Mouse (Mus musculus) hindbrain, embryonic 10.5 days (tissue): ENCODE measurements around the gene Usp46. TPM values are rescaled to one million over a fixed set of nuclear protein-coding genes. Genes with fewer than 3 reads are reported as not detected.
A peak's percentile ranks its signal among the peaks of the same experiment; 100 is the strongest.

Source experiments
- DNase-seq: peaks from one replicate; pipeline ENCODE4 v3.0.0-alpha.2; 2017; ENCODE audit warnings: low spot score
- H3K27ac ChIP-seq: fragments of 300-500 bp; sonication (generic); 2 replicates; pipeline ENCODE4 v1.5.1; 2016; ENCODE audit warnings: mild to moderate bottlenecking, moderate library complexity
- H3K27me3 ChIP-seq: fragments of 300-500 bp; sonication (generic); 2 replicates; pipeline ENCODE4 v1.6.1; 2016; ENCODE audit warnings: mild to moderate bottlenecking; ENCODE audit not compliant: poor library complexity, insufficient read depth, severe bottlenecking
- H3K36me3 ChIP-seq: fragments of 300-500 bp; sonication (generic); 2 replicates; pipeline ENCODE4 v1.6.1; 2016; ENCODE audit warnings: mild to moderate bottlenecking, moderate library complexity
- H3K4me1 ChIP-seq: fragments of 300-500 bp; sonication (generic); replicated peaks from 2 replicates; pipeline ENCODE4 v1.6.1; 2016; ENCODE audit warnings: mild to moderate bottlenecking
- H3K4me3 ChIP-seq: fragments of 300-500 bp; sonication (generic); 2 replicates; pipeline ENCODE4 v1.5.1; 2016; ENCODE audit warnings: mild to moderate bottlenecking, moderate library complexity
- H3K9me3 ChIP-seq: fragments of 300-500 bp; sonication (generic); 2 replicates; pipeline ENCODE4 v1.6.1; 2016; ENCODE audit warnings: mild to moderate bottlenecking, moderate library complexity
- WGBS: fragments of 180-500 bp; shearing (Covaris S2); methylation state at CpG from one replicate; pipeline ENCODE4 v1.1.7; 2016; 5-methylcytosine and 5-hydroxymethylcytosine counted together
- polyA plus RNA-seq: library from polyadenylated mRNA; unstranded; fragments of >200 nt; fragmentation: Nextera tagmentation; extraction: Ambion mirVana; gene quantifications from 2 replicates; pipeline ENCODE4 v1.2.1, GENCODE M21; 2016

Usp46 gene
- 27.6 and 31.2 TPM in 2 replicates for polyA plus RNA-seq

GRCm38 (mm10) chr5:74067831-74068713 lies at the start of gene Usp46:
Gene Usp46, minus strand, starts transcription at chr5:74068431.
- WGBS = under 1% methylated on average over 89 of the region's 89 CpGs
- peak within 1 kb of the TSS; percentile 99 for H3K27ac ChIP-seq
- peak; percentile 85 for DNase-seq
- H3K4me3 ChIP-seq = peak within 1 kb of the TSS; percentile 86
- H3K36me3 ChIP-seq = no peaks in the 10 kb centered on the region
- H3K9me3 ChIP-seq = no peaks in the 10 kb centered on the region
- H3K4me1 ChIP-seq = peaks cover 40% of the 10 kb centered on the region
- no peaks in the 10 kb centered on the region for H3K27me3 ChIP-seq

DNA sequence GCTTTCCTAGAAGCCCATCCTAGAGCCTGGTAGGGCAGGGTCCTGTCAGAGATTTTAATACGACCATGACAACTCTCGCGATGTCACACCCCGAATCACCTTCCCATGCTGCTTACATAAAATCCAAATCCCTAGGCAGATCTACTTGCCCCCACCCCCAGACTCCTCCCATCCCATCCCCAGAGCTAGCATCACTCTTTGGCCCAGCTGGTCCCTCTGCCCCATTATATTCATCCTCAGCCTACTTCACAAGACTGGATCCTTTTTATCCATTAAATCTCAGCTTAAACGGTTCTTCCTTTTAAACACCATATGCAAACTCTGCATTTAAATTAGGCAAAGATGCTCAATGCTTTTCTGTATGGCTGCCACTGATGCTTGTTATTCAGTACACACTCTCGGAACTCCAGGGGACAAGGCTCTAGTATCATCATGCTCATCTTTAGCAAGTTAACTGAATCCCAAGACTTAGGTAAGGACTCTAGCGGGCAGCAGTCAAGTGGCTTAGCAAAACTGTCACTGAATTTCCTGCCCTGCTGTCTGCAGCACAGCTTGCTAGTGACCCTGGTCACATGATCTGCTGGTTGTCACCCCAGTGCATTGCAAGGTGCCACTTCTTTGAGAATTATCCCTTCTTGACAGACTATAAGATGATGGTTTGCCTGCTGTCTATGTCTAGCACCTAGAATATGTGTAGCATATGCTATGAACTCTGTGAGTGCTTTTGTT lies 45.9 kb upstream of the Usp46 start:
- H3K4me1 ChIP-seq = no peaks in the 10 kb centered on the region
- H3K9me3 ChIP-seq = no peaks in the 10 kb centered on the region
- no peak overlapping the region for H3K4me3 ChIP-seq
- WGBS = 89% methylated on average over 7 of the region's 7 CpGs
- DNase-seq = no peak
- no peaks in the 10 kb centered on the region for H3K36me3 ChIP-seq
- H3K27me3 ChIP-seq = no peaks in the 10 kb centered on the region
- H3K27ac ChIP-seq = no peak overlapping the region

DNA sequence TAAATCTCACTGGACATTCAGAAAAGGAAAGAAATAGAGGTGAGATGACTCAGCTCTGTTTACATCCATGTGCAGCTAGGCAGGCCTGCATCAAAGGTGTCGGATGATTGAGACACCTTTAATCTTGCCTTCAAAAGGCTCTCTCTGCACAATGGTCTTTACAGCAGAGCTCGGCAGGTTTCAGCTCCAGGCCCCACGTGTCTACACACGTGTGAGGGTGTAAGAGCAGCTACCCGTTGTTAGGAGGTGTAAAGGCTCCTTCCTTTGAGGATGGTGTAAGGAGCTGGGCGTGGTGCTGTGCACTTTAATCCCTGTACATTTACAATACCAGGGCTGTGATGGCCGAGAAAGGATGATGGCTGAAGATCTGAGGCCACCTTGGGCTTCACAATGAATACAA lies 37.2 kb upstream of the Usp46 start:
- no peaks in the 10 kb centered on the region; the same call in 1 of the 2 replicates for H3K9me3 ChIP-seq
- H3K4me1 ChIP-seq = no peaks in the 10 kb centered on the region
- no peaks in the 10 kb centered on the region for H3K27me3 ChIP-seq
- H3K36me3 ChIP-seq = no peaks in the 10 kb centered on the region
- H3K4me3 ChIP-seq = no peak overlapping the region
- 76% methylated on average over 7 of the region's 7 CpGs for WGBS
- H3K27ac ChIP-seq = no peak overlapping the region
- no peak for DNase-seq

DNA sequence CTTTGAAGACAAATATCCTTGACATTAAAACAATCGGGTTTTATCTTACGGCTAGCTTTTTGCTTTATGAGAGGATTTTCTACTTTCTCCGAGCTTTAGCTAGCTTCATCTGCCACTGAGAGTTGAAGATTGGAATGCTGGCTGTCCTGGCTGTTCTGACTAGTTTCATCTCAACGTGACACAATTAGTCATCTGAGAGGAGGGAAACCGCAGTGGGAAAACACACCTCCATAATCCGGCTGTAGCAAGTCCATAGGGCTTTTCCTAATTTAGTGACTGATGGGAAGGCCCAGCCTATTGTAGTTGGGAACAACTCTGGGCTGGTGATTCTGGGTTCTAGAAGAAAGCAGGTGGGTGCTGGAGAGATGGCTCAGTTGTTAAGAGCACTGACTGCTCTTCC lies 33.5 kb upstream of the Usp46 start:
- no peaks in the 10 kb centered on the region for H3K27me3 ChIP-seq
- no peaks in the 10 kb centered on the region for H3K4me1 ChIP-seq
- 82% methylated on average over 6 of the region's 6 CpGs for WGBS
- no peak overlapping the region for H3K4me3 ChIP-seq
- DNase-seq = no peak
- no peaks in the 10 kb centered on the region; the same call in 1 of the 2 replicates for H3K9me3 ChIP-seq
- H3K36me3 ChIP-seq = peaks cover 23% of the 10 kb centered on the region
- H3K27ac ChIP-seq = no peak overlapping the region

DNA sequence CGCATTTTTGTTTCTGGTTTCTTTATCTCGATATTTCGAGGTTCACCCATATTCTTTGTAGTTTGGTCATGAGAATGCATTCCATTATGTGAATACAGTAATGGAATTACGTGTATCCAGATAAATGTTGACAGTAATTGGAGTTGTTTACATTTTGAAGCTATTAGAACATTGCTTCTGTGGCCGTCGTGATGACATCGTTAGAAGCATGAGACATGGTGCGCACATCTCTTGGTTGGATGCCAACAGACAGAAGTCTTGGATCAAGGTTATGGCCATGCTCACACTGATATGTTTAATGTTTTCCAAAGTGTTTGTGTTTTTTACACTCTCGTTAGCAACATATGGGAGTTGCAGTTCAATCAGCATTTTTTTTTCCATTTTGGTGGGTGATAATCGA lies 30.8 kb upstream of the Usp46 start:
- Histone ChIP-seq H3K27me3 (no peaks in the 10 kb centered on the region), H3K36me3 (peaks cover 50% of the 10 kb centered on the region), H3K9me3 (no peaks in the 10 kb centered on the region; the same call in 1 of the 2 replicates), H3K27ac (no peak overlapping the region), H3K4me1 (peaks cover 12% of the 10 kb centered on the region), H3K4me3 (no peak overlapping the region)
- WGBS = 95% methylated on average over 10 of the region's 10 CpGs
- DNase-seq = no peak

GRCm38 (mm10) chr5:74097854-74098220 lies 29.6 kb upstream of the Usp46 start:
- peaks cover 52% of the 10 kb centered on the region for H3K36me3 ChIP-seq
- peaks cover 16% of the 10 kb centered on the region for H3K4me1 ChIP-seq
- no peak for DNase-seq
- H3K9me3 ChIP-seq = no peaks in the 10 kb centered on the region
- WGBS = 82% methylated on average over 10 of the region's 10 CpGs
- no peak overlapping the region for H3K27ac ChIP-seq
- no peaks in the 10 kb centered on the region for H3K27me3 ChIP-seq
- no peak overlapping the region for H3K4me3 ChIP-seq

DNA sequence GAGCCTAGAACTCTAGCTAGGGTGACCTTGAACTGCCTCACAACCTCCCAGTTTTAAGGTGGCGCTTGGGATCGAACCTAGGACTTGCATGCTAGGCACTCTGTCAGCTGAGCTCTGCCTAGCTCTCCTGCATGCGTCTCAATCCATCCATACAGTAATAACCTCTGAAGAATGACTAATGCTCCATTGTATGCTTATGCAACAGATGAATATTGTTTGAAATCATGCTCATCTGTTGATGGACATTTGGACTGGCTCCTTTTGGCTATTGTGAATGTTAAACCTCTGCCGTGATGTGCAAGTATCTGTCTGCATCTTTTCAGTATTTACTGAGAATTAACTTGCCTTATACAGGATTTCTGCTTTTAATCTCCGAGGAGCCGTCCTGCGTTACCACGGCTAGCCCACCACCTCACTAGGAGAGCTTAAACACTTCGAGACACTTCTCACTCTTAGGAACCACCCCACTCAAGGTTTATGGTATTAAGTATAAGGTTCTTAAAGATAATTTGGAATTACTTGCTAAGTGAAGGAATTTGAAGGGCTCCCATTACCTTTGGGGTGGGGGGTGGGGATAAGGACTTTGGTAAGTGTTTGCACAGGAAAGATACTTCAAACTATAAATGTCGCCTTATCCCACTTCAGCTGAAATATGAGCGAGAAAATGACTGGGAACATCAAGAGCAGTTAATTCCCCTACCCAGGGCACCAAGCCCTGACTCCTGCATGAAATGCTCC lies 29.1 kb upstream of the Usp46 start:
- WGBS = 94% methylated on average over 11 of the region's 11 CpGs
- DNase-seq = no peak

GRCm38 (mm10) chr5:74096060-74096459 lies 27.8 kb upstream of the Usp46 start:
- WGBS = 96% methylated on average over 1 of the region's 1 CpGs
- Histone ChIP-seq H3K9me3 (no peaks in the 10 kb centered on the region), H3K27me3 (no peaks in the 10 kb centered on the region), H3K4me1 (peaks cover 16% of the 10 kb centered on the region), H3K36me3 (peaks cover 52% of the 10 kb centered on the region), H3K4me3 (no peak overlapping the region), H3K27ac (no peak overlapping the region)
- no peak for DNase-seq

More for the DNA sequence above, 29.1 kb upstream of the Usp46 start:
- Histone ChIP-seq H3K9me3 (no peaks in the 10 kb centered on the region), H3K4me1 (peaks cover 16% of the 10 kb centered on the region), H3K4me3 (no peak overlapping the region), H3K27ac (no peak overlapping the region), H3K36me3 (peaks cover 52% of the 10 kb centered on the region), H3K27me3 (no peaks in the 10 kb centered on the region)

- H3K27me3 ChIP-seq = no peaks in the 10 kb centered on the region
- peaks cover 52% of the 10 kb centered on the region for H3K36me3 ChIP-seq
- H3K9me3 ChIP-seq = no peaks in the 10 kb centered on the region
- WGBS = 88% methylated on average over 2 of the region's 2 CpGs
- DNase-seq = no peak
- no peak overlapping the region for H3K27ac ChIP-seq
- H3K4me3 ChIP-seq = no peak overlapping the region
- peaks cover 16% of the 10 kb centered on the region for H3K4me1 ChIP-seq
Measured at GRCm38 (mm10) chr5:74095611-74096010, 27.4 kb upstream of the Usp46 start.

GRCm38 (mm10) chr5:74094841-74095437 lies 26.7 kb upstream of the Usp46 start:
- 88% methylated on average over 8 of the region's 8 CpGs for WGBS
- no peaks in the 10 kb centered on the region for H3K9me3 ChIP-seq

DNA sequence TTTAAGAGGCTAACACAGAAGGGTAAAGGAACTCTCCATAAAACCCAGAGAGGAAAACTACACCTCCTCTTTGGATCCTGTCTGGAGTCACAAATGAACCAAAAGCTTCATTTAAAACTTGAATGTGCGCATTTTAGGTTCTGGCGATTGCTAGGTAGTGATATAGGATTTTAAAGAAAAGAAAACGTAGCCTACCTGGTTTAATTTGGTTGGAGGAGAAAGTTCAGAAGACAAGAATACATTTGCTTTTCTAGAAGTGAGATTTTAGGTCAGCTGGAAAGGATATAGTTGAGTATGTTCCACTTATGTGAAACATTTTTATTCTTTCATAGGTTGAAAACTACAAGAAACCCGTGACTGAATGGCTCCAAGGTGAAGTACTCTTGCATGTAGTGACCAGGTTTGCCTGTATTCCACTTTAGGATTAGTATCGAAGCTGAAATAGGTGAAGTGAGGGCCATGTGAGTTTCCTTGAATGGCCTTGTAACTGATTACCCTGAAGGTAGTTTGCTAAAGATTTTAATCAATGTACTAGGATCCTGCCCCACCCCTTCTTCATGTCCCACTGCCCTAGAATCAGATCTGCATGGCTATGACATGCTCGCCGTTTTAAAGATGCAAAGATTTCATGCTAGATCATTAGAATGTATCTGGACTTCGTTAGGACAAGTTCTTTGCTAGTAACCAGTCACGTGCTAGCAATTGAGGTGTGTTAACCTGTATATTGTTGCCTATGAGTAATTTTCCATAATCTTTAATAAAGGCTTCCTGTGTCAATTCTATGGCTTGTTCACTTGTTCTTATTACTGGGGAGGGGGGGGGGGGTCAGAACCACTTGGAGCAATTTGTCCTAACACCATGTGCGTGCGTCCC lies 25.6 kb upstream of the Usp46 start:
- Histone ChIP-seq H3K36me3 (peaks cover 50% of the 10 kb centered on the region), H3K4me1 (peaks cover 16% of the 10 kb centered on the region), H3K27ac (peak overlapping the region; percentile 98), H3K27me3 (no peaks in the 10 kb centered on the region), H3K9me3 (no peaks in the 10 kb centered on the region), H3K4me3 (peak overlapping the region; percentile 91)
- DNase-seq = no peak
- WGBS = 32% methylated on average over 11 of the region's 11 CpGs

More at GRCm38 (mm10) chr5:74094841-74095437, 26.7 kb upstream of the Usp46 start:
- DNase-seq = no peak
- H3K36me3 ChIP-seq = peaks cover 52% of the 10 kb centered on the region
- peaks cover 16% of the 10 kb centered on the region for H3K4me1 ChIP-seq
- H3K27ac ChIP-seq = peak overlapping the region; percentile 98; the same call in 1 of the 2 replicates
- peak overlapping the region; percentile 91 for H3K4me3 ChIP-seq
- no peaks in the 10 kb centered on the region for H3K27me3 ChIP-seq
